Mouse (Mus musculus): ENCODE results near the gene Fam166b. TPM values are rescaled to one million over a fixed set of nuclear protein-coding genes. Genes with fewer than 3 reads are reported as not detected.
A peak's percentile ranks its signal among the peaks of the same experiment; 100 is the strongest.

Fam166b gene
- total and polyA plus RNA-seq, 3 experiments: 1.4 TPM; not detected in 2

DNA sequence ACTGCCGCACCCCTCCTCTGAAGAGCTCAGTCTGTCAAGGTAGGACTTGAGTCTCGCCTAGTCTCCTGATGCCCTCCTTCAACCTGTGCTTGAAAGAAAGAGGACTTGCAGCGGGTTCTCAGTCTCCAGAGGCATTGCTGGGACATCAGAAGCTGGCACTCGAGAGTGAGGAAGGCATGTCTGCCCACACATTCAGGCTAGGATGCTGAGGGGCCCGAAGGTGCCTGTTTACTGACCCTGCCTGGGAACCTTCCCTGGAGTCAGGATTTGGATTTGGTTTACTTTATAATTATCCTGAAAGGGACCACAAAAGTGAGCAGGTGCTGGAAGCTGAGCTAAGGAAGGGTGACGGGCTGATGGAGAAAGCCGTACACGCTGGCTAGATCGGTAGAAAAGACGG, 27.4 kb downstream of the Fam166b start:
- Histone ChIP-seq H3K4me1 (ENCODE audit: control insufficient read depth, insufficient read depth, low read length) (peaks cover 47% of the 10 kb centered on the region), H3K4me3 (no peak overlapping the region), H3K36me3 (ENCODE audit: control insufficient read depth, insufficient read depth, low read length) (peaks cover 12% of the 10 kb centered on the region), H3K79me2 (replicated peaks; ENCODE audit: control insufficient read depth, insufficient read depth, low read length) (peaks cover 5% of the 10 kb centered on the region; the same call in 1 of the 2 replicates), H3K9ac (ENCODE audit: low read depth, low read length) (no peak overlapping the region), H3K27ac (peak overlapping the region; percentile 92), H3K27me3 (ENCODE audit: control insufficient read depth, insufficient read depth, low read length) (no peaks in the 10 kb centered on the region)
- DNase-seq: peak in 1 of 2 experiments; percentile 24
- no peak for TF ChIP-seq POLR2A (IDR thresholded peaks at IDR 0.05; ENCODE audit: insufficient read depth, low read depth, low read length)
- no peak for TF ChIP-seq EP300 (IDR thresholded peaks at IDR 0.05; ENCODE audit: insufficient read depth, low read depth, low read length)
- no peak for TF ChIP-seq CTCF (IDR thresholded peaks at IDR 0.05)
- intact Hi-C loops (cut with DNase I): loop anchor here (10.0 kb wide), 1 partner anchor 357 kb away; the partner anchor contains the start of gene Fam214b
- WGBS: 92% methylated on average over 10 of the region's 10 CpGs

DNA sequence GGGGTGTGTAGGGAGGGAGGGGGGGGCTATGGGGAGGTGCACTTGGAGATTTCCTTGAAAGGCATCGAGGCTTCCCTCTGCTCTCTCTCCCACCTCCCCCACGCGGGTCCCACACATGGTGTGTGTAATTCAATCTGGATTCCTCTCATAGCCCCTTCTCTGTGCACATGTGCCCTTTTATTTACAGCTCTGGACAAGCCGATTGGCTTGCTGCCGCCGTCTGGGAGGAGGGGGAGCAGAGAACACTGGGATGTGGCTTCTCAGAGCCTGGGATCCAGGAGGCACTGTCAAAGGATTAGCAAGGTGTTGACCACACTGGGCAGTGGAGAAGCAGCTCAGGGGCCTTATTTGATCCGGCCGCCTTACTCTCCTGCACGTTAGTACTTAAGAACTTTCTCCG, 28.0 kb downstream of the Fam166b start:
- no peak for TF ChIP-seq CTCF (IDR thresholded peaks at IDR 0.05)
- no peak for TF ChIP-seq EP300 (IDR thresholded peaks at IDR 0.05; ENCODE audit: insufficient read depth, low read depth, low read length)
- TF ChIP-seq POLR2A (IDR thresholded peaks at IDR 0.05; ENCODE audit: insufficient read depth, low read depth, low read length): no peak
- WGBS: 50% methylated on average over 10 of the region's 10 CpGs
- H3K36me3 ChIP-seq (ENCODE audit: control insufficient read depth, insufficient read depth, low read length): peaks cover 12% of the 10 kb centered on the region
- intact Hi-C loops (cut with DNase I): loop anchor here (10.0 kb wide), 1 partner anchor 356 kb away; the partner anchor contains the start of gene Fam214b
- no peaks in the 10 kb centered on the region for H3K27me3 ChIP-seq (ENCODE audit: control insufficient read depth, insufficient read depth, low read length)
- peak overlapping the region; percentile 92 for H3K27ac ChIP-seq
- peak in 1 of 2 experiments; percentile 44 for DNase-seq
- no peak overlapping the region for H3K4me3 ChIP-seq
- no peak overlapping the region for H3K9ac ChIP-seq (ENCODE audit: low read depth, low read length)
- H3K79me2 ChIP-seq (replicated peaks; ENCODE audit: control insufficient read depth, insufficient read depth, low read length): peaks cover 5% of the 10 kb centered on the region; the same call in 1 of the 2 replicates
- H3K4me1 ChIP-seq (ENCODE audit: control insufficient read depth, insufficient read depth, low read length): peaks cover 47% of the 10 kb centered on the region

DNA sequence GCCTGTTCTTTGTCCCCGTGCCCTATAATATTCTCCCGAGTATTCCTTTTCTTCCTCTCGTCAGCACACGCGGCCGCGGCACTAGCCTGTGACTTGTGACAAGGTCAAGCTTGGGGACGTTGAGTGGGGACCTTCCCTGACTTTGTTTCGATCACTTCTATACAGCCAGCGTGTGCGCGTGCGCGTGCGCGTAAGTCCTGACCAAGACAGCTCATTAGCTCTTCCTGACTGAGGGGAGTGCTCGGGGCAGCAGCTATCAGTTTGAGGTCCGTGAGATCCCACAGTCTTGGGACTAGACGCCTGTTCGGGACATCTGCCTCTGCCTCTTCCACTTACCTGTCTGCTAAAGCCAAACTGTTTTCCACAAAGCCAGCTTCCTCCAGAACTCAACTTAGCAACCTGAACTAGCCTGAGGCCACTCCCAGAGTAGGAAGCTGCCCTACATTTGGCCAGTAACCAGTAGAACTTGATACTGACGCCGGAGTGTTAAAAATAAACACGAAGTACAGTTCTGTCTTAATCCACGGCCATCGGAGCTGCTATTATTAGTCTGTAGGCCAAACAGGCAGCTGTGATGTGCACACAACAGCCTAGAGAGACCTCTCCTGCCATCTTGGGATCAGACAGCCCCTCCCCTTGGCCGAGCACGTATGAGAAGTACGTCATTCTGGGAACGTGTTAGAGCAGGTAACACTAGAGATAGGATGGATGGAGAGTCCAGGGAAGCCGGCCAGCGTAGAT, 29.4 kb downstream of the Fam166b start:
- Histone ChIP-seq H3K4me1 (ENCODE audit: control insufficient read depth, insufficient read depth, low read length) (peaks cover 45% of the 10 kb centered on the region), H3K9ac (ENCODE audit: low read depth, low read length) (peak overlapping the region; percentile 67), H3K4me3 (peak overlapping the region; percentile 45), H3K27me3 (ENCODE audit: control insufficient read depth, insufficient read depth, low read length) (no peaks in the 10 kb centered on the region), H3K36me3 (ENCODE audit: control insufficient read depth, insufficient read depth, low read length) (peaks cover 22% of the 10 kb centered on the region), H3K79me2 (replicated peaks; ENCODE audit: control insufficient read depth, insufficient read depth, low read length) (peaks cover 5% of the 10 kb centered on the region; the same call in 1 of the 2 replicates), H3K27ac (peak overlapping the region; percentile 92)
- no peak for TF ChIP-seq CTCF (IDR thresholded peaks at IDR 0.05)
- peak; percentile 57 for TF ChIP-seq POLR2A (IDR thresholded peaks at IDR 0.05; ENCODE audit: insufficient read depth, low read depth, low read length)
- TF ChIP-seq EP300 (IDR thresholded peaks at IDR 0.05; ENCODE audit: insufficient read depth, low read depth, low read length): peak; percentile 52; the same call in 1 of the 2 replicates
- 11% methylated on average over 31 of the region's 31 CpGs for WGBS
- peak; percentile 67 to 75 for DNase-seq
- intact Hi-C loops (cut with DNase I): loop anchor here (10.0 kb wide), 1 partner anchor 355 kb away; the partner anchor contains the start of gene Fam214b

DNA sequence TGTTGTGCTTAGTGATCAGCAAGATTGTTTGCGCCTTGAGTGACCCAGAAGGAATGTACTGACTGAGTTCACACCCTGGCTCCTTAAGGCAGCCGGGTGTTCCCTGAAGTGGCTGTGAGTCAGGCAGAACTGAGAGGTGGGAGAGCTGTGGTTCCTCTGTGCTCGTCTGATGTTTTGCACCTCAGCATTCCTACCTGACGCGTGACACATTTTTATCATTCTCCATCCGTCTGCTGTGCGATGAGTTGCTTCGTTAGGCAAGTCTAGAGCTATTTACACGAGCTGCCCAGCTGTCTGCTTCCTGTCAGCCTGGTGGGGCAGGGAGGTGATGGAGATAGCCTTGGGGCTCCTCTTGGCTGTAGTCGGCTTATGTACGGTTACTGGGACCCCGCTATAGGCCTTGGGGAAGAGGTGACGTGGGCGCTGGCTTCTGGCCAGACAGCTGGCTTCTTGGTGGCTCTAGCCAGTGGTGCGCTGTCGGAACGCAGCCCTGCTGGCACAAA, 30.1 kb downstream of the Fam166b start:
- peak overlapping the region; percentile 45 for H3K4me3 ChIP-seq
- peak overlapping the region; percentile 92 for H3K27ac ChIP-seq
- peaks cover 24% of the 10 kb centered on the region for H3K36me3 ChIP-seq (ENCODE audit: control insufficient read depth, insufficient read depth, low read length)
- 0 out of 2 replicates have a peak, but pooled peaks cover 2% of the 10 kb centered on the region for H3K79me2 ChIP-seq (replicated peaks; ENCODE audit: control insufficient read depth, insufficient read depth, low read length)
- peak overlapping the region; percentile 67 for H3K9ac ChIP-seq (ENCODE audit: low read depth, low read length)
- no peaks in the 10 kb centered on the region for H3K27me3 ChIP-seq (ENCODE audit: control insufficient read depth, insufficient read depth, low read length)
- WGBS: 10% methylated on average over 17 of the region's 17 CpGs
- H3K4me1 ChIP-seq (ENCODE audit: control insufficient read depth, insufficient read depth, low read length): peaks cover 46% of the 10 kb centered on the region
- TF ChIP-seq CTCF (IDR thresholded peaks at IDR 0.05): no peak
- TF ChIP-seq POLR2A (IDR thresholded peaks at IDR 0.05; ENCODE audit: insufficient read depth, low read depth, low read length): peak; percentile 55
- 0 out of 2 replicates have a peak, but pooled peaks have one; percentile 40 for TF ChIP-seq EP300 (IDR thresholded peaks at IDR 0.05; ENCODE audit: insufficient read depth, low read depth, low read length)
- peak; percentile 74 to 80 for DNase-seq
- intact Hi-C loops (cut with DNase I): no loop called here

DNA sequence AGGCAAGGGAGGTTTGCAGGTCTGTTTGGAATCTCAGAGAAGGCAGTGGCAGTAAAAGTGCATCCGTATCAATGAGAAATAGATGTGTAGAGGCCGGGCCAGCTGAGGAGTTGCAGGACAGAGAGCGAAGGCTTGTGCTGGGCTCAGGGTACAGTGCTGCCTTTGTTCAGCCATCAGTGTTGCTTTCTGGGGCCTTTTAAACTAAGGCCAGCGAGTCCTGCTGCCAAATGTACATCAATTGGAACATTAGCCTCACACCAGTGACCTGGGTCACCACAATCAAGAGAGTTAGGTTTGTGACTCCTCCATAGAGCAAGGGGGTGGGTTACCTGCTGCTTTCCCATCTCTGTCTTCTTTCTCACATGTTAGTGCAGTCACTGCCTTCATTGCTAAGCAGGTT, 30.9 kb downstream of the Fam166b start:
- no peaks in the 10 kb centered on the region for H3K27me3 ChIP-seq (ENCODE audit: control insufficient read depth, insufficient read depth, low read length)
- 82% methylated on average over 4 of the region's 4 CpGs for WGBS
- intact Hi-C loops (cut with DNase I): no loop called here

More for the DNA sequence above, 30.9 kb downstream of the Fam166b start:
- Histone ChIP-seq H3K36me3 (ENCODE audit: control insufficient read depth, insufficient read depth, low read length) (peaks cover 29% of the 10 kb centered on the region), H3K79me2 (replicated peaks; ENCODE audit: control insufficient read depth, insufficient read depth, low read length) (0 out of 2 replicates have a peak, but pooled peaks cover 2% of the 10 kb centered on the region), H3K4me1 (ENCODE audit: control insufficient read depth, insufficient read depth, low read length) (peaks cover 49% of the 10 kb centered on the region), H3K9ac (ENCODE audit: low read depth, low read length) (0 out of 2 replicates have a peak overlapping the region, but pooled peaks have one; percentile 12), H3K27ac (peak overlapping the region; percentile 92), H3K4me3 (no peak overlapping the region)
- TF ChIP-seq POLR2A (IDR thresholded peaks at IDR 0.05; ENCODE audit: insufficient read depth, low read depth, low read length): no peak
- no peak for TF ChIP-seq CTCF (IDR thresholded peaks at IDR 0.05)
- no peak for TF ChIP-seq EP300 (IDR thresholded peaks at IDR 0.05; ENCODE audit: insufficient read depth, low read depth, low read length)
- DNase-seq: peak in 1 of 2 experiments; percentile 27

Measured in heart, adult 2 months (tissue).